Mouse (Mus musculus): Measurements from ENCODE around the gene Chrna3. TPM values are rescaled to one million over a fixed set of nuclear protein-coding genes. Genes with fewer than 3 reads are reported as not detected.

The Chrna3 gene
- not detected for total RNA-seq (2023)

DNA sequence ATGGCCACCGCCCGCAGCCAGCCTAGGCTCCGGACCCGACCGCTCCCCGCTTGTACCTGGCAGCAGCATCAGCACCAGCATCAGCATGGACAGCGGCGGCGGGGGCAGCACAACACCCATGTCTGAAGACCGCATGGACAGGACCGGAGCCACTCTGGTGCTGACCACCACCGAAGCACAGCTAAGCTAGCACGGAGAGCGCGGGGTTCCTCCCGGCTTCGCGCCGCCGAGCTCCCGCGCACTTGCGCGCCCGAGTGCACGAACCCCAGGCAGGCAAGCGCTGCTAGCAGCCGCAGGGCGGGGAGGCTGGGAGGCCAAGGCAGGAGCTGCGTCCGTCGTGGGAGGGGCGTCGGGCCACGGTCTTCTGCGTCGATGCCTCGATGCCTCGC, at the start of gene Chrna3:
Gene Chrna3, minus strand, starts transcription at position 288 of the 389 bp plus-strand sequence.

DNA sequence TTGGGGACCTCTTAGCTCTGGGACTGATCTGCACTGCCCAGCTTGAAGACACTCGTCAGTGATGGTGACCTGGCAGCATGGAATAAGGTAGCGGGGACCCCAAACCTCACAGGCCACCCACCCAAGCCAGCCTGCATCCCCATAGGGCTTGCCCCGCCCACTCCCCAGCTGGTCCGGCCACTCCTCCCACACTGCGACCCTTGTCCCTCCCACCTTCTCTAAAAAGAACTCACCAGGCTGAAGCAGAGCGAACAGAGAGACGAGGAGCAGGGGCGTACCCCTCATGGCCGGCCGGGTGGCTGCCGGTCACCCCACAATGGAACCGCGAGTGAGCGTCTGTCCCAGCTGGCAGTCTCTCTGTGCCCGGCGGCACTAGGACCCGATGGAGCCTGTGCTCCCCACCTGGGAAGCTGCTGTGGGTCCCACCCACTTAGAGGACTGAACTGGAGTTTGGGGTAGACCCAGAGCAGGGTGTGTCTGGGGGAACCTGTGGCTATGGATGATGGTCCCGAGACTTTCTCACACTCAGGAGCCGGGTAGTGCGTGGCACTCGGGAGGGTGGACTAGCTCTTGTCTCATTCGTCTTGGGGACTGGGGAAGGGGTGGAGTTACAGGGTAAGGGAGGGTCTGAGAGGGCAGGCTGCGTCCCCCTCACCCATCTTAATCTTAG, 22.0 kb upstream of the Chrna3 start, which contains the start of gene Chrnb4:
Gene Chrnb4, minus strand, starts transcription at position 569 of the 670 bp plus-strand sequence.

DNA sequence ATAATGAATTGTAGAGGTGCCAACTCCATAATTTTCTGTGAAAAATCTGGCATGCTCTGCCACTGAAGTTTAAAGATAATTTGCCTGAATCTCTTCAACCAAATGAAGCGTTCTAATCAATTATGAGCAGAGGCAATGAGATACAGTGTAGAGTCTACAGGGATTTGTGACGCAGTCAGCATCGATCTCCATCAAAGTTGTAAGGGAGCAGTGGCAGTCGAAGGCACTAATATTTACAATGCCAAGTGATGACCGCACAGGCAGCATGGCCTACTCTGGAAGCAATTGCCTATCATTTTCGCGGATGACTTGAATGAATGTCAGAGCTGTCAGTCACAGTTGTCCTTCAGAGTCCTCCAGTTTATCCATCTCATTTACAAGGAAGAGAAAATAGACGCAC, 45.7 kb downstream of the Chrna3 start, which contains the start of gene Chrna5:
Gene Chrna5, plus strand, starts transcription at position 207 of the 400 bp plus-strand sequence.

Other genes starting within 250 kb of the Chrna3 start
- gene Ireb2, start 162.8 kb downstream of the Chrna3 start, total RNA-seq (2023), result 10 to 100 TPM; 58.8 to 63.3 TPM
- 1 to 10 TPM; 1.4 to 1.8 TPM for gene Hykk, start 109.3 kb downstream of the Chrna3 start, total RNA-seq (2023)
- gene Psma4, start 75.8 kb downstream of the Chrna3 start, total RNA-seq (2023), result 100 to 1,000 TPM in 1 of 2 experiments, 10 to 100 TPM in 1; 94.4 to 105 TPM
- gene AY074887, start 75.6 kb downstream of the Chrna3 start, total RNA-seq (2023), result not detected
- gene Chrna5, start 45.7 kb downstream of the Chrna3 start, total RNA-seq (2023), result not detected
- gene Chrnb4, start 22.2 kb upstream of the Chrna3 start, total RNA-seq (2023), result not detected
- 10 to 100 TPM; 37.3 to 38.3 TPM for gene Ube2q2, start 122.3 kb upstream of the Chrna3 start, total RNA-seq (2023)
- gene Fbxo22, start 182.4 kb upstream of the Chrna3 start, total RNA-seq (2023), result 10 to 100 TPM; 52.5 TPM

Data from B cell, adult 67 days (primary cell).